ENCODE assay signal across 12 mouse cellular contexts in genomic region chr3:34662008-34662711, GRCm38 (mm10). TPM values are rescaled to one million over a fixed set of nuclear protein-coding genes. Genes with fewer than 3 reads are reported as not detected.
A peak's percentile ranks its signal among the peaks of the same experiment; 100 is the strongest.
DNase-seq lines count a peak whose midpoint lies in the region; ATAC-seq lines count a peak whose summit lies in the region.
"Had no signal": no experiment of that assay in that cellular context is flagged by ENCODE, and none has a peak within 500 bp of the region (broad histone marks: within the 10 kb centered on the region; RNA-seq: fewer than 3 reads in every experiment).

No protein-coding gene starts in this region.

- H3K27me3 ChIP-seq in forebrain, embryonic 13.5 days: peaks cover 9% of the 10 kb centered on the region; the same call in 1 of the 2 replicates
- 0 out of 2 replicates have a peak, but pooled peaks cover 2% of the 10 kb centered on the region for H3K27me3 ChIP-seq in midbrain, embryonic 11.5 days (ENCODE audit: control insufficient read depth, insufficient read depth, low read length)

- H3K9ac ChIP-seq in forebrain, embryonic 13.5 days: peak overlapping the region; percentile 75
- H3K9ac ChIP-seq in midbrain, embryonic 11.5 days (ENCODE audit: low read length): peak overlapping the region; percentile 99
- H3K9ac ChIP-seq: liver, embryonic 15.5 days had no signal

- H3K4me3 ChIP-seq in forebrain, embryonic 13.5 days: peak overlapping the region; percentile 60
- H3K4me3 ChIP-seq in midbrain, embryonic 11.5 days (ENCODE audit: low read depth, low read length): peak overlapping the region; percentile 24
- H3K4me3 ChIP-seq: liver, embryonic 15.5 days had no signal

- DNase-seq in embryo, embryonic 11 days: peak; percentile 41
- peak; percentile 97 for DNase-seq in midbrain, embryonic 11.5 days (ENCODE audit: low spot score, missing footprints)
- peak; percentile 72 for DNase-seq in retina, embryonic 14.5 days (ENCODE audit: low spot score)
- no peak for DNase-seq in adrenal gland, postnatal 36 days
- no peak for DNase-seq in cerebellum, adult 11-12 months
- DNase-seq in heart, adult 9 months (ENCODE audit: low spot score in 2 of 2): no peak
- DNase-seq: gastrocnemius, postnatal 36 days; heart, postnatal 4 days; right cerebral cortex, adult 18-20 months had no signal

- H3K4me1 ChIP-seq in forebrain, embryonic 13.5 days: peaks cover 92% of the 10 kb centered on the region
- peaks cover 77% of the 10 kb centered on the region for H3K4me1 ChIP-seq in midbrain, embryonic 11.5 days (ENCODE audit: control insufficient read depth, insufficient read depth, low read length)

- WGBS in forebrain, embryonic 13.5 days: under 1% methylated on average over 15 of the region's 15 CpGs
- WGBS in midbrain, embryonic 11.5 days: 3% methylated on average over 15 of the region's 15 CpGs

- ATAC-seq in forebrain, embryonic 13.5 days: peak; percentile 36; the same call in 1 of the 2 replicates
- no peak for ATAC-seq in midbrain, embryonic 11.5 days (ENCODE audit: low FRiP score)

- H3K27ac ChIP-seq in forebrain, embryonic 13.5 days: peak overlapping the region; percentile 98
- H3K27ac ChIP-seq in midbrain, embryonic 11.5 days (ENCODE audit: low read depth, low read length): peak overlapping the region; percentile 98
- H3K27ac ChIP-seq: kidney, postnatal 0 days; liver, embryonic 15.5 days had no signal

- peak overlapping the region; percentile 70 for H3K4me2 ChIP-seq in forebrain, embryonic 13.5 days
- peak overlapping the region; percentile 89 for H3K4me2 ChIP-seq in midbrain, embryonic 11.5 days
- H3K4me2 ChIP-seq: liver, embryonic 15.5 days had no signal

- H3K36me3 ChIP-seq in forebrain, embryonic 13.5 days (ENCODE audit: poor library complexity, severe bottlenecking): peaks cover 3% of the 10 kb centered on the region; the same call in 1 of the 2 replicates
- H3K36me3 ChIP-seq in midbrain, embryonic 11.5 days (ENCODE audit: control insufficient read depth, insufficient read depth, low read length): no peaks in the 10 kb centered on the region
- H3K36me3 ChIP-seq: liver, embryonic 15.5 days had no signal

- no peaks in the 10 kb centered on the region for H3K9me3 ChIP-seq in forebrain, embryonic 13.5 days (replicated peaks)
- H3K9me3 ChIP-seq in midbrain, embryonic 11.5 days (ENCODE audit: control insufficient read depth, low read length): no peaks in the 10 kb centered on the region
- H3K9me3 ChIP-seq: liver, embryonic 15.5 days had no signal

RNA-seq across cellular contexts. Expression of gene Sox2, which starts 12.0 kb away (rescaled TPM):
- 41.3 and 48.4 TPM in 2 replicates for polyA plus RNA-seq in forebrain, embryonic 13.5 days (2015; fragmentation: Nextera tagmentation; extraction: Ambion mirVana)
- 48.7 and 49.5 TPM in 2 replicates for polyA plus RNA-seq in midbrain, embryonic 11.5 days (2014; fragmentation: Nextera tagmentation; extraction: Ambion mirVana)
- total RNA-seq in adrenal gland, postnatal 36 days (2021): under 1 TPM; 0.26 to 0.53 TPM
- total RNA-seq: gastrocnemius, postnatal 36 days; heart, postnatal 4 days had no signal
- polyA plus RNA-seq: kidney, postnatal 0 days; liver, embryonic 15.5 days had no signal

Comparison
In these comparisons a context has a peak if more than half of its experiments do, and no peak if none do; other contexts are left out.
1. DNase-seq: peak in embryo, embryonic 11 days (single experiment), midbrain, embryonic 11.5 days (single experiment) and retina, embryonic 14.5 days (single experiment); none in adrenal gland, postnatal 36 days (0 of 2), cerebellum, adult 11-12 months (single experiment) and heart, adult 9 months (0 of 2).